Mouse (Mus musculus): ENCODE measurements around the gene Sema4a. TPM values are rescaled to one million over a fixed set of nuclear protein-coding genes. Genes with fewer than 3 reads are reported as not detected.
"Not testable (repeated sequence)": the region's sequence is repeated elsewhere in the genome, so short reads cannot be mapped to it uniquely, and the experiment has no call there.

The Sema4a gene
- total RNA-seq, 2 experiments from 2014 or later = 11.5 to 15.5 TPM

DNA sequence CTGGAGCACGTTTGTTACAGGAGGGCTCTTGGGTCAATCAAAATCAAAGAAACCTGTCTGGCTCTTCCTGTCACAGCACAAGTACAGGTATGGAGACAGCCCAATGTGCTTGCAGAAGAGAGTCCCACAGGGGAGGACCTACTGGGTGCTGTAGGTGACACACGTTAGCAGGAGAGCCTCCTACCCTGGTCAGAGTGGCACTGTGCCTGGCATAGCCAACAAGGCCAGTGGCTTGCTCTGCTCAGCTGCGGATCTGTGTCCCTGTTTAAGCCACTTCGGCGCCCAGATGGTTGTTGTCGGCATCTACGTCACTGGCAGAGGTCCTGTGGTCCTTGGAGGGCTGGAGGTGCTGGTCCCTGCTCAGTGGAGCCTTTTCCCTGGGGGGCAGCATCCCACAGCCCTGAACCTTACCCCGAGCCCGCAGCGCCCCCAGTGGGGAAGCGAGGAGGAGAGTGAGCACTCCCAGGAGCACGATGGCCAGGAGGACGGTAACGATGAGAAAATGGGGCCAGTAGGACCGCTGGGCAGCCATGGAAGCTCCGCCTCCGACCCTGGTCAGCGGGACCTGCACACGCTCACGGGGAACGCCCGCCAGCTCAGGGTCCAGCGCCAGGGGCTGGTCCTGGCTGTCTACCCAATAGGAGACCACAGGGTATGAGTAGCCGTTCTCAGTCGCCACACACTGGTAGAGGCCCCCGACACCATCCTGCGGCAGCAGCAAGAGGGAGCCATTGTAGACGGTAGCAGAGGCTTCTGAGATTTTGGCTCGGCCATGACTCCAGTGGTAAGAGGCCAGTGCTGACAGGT is 24.4 kb downstream of the Sema4a start:
- peak; percentile 37 to 46 for DNase-seq (ENCODE audit: low spot score in 2 of 2)

DNA sequence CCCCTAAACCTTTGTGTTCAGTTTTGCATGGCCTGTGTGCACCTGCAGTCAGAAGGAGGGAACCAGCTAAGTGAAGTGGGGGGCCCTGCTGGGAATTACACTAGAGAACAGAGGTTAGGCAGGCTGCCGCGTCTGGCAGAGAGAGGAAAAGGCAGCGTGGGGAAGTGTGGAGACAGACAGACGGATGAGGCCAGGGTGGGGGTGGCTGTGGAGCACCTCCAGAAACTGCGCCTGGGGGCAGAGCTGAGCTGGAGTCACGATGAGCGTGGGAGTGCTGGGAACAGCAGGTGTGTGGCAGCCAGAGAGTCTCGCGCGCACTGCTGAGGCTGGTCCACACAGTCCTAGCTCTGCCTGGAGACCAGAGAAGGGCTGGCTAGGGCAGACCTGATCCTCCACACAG is 25.5 kb downstream of the Sema4a start:
- DNase-seq (ENCODE audit: low spot score in 2 of 2) = no peak

GRCm38 (mm10) chr3:88428639-88429038 is 32.3 kb downstream of the Sema4a start:
- DNase-seq (ENCODE audit: low spot score in 2 of 2) = not testable (repeated sequence)

DNA sequence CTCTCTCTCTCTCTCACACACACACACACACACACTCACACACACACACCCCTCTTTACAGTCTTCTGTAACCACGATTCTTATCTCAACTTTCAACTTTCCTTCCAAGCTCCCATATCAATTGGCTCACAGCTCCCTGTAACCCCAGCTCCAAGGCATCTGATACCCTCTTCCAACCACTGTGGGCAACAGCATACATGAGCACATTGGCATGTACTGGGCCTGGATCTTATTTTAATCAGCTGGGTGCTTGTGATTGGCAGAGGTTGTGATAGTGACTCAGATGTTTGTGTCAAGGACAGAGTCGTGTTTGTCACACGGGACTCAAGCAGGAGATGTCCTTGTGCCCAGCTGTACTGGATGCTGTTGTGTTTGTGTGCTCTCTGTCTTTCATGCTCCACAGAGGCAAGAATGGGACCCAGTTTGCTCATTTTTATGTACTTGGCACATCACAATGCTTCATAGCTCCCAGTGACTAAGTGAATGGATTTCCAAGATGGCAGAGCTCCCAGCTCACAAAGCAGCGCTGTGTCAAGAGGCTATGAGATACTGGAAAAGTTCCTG is 33.6 kb downstream of the Sema4a start:
- no peak for DNase-seq (ENCODE audit: low spot score in 2 of 2)

GRCm38 (mm10) chr3:88425708-88426420 is 35.1 kb downstream of the Sema4a start:
- no peak for DNase-seq (ENCODE audit: low spot score in 2 of 2)

DNA sequence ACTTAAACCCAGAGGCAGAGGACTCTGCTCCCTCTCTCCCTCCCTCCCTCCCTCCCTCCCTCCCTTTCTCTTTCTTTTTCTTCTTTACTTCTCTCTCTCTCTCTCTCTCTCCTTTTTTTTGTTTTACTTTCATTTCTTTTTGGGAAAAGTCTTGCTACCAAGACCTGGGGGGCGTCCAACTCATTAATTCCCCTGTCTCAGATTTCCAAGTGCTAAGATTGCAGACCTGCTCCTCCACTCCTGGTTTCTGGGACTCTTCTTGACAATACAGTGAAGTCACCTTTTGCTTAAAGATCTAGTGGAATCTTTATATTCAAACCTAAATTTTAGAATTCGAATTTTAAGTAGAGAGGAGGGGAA is 35.7 kb downstream of the Sema4a start:
- DNase-seq (ENCODE audit: low spot score in 2 of 2) = no peak

DNA sequence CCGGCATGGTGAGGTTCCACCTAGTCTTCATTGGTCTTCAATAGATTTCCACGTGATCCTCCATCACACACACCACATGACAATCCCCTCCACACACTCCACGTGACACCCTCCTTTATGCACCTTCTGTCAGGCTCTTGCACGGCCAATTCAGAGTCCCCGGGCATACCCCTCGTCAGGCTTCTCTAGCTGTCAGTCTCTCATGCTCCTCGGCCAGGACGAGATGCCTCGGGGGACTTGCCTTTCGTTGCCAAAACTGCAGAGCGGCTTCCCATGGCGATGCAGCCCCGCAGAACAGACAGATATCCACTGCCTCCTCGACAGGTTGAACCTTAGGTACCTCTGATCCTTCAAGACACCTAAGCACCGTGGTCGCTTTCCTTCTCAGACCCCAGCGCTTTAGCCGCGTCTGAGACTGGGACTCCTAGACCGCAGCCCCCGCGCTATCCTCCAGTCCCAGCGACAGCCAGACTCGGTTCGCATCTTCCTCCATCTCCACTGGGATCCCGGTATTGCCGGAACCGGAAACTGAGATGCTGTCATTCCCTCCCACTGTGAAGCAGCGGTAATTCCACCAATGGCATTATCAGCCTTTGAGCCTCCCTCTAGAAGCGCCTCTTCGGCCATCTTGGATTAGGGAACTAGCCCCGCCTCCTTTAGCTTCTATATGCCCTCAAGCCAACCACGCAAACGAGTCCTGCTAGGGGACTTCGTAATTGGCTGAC is 36.2 kb downstream of the Sema4a start, which contains the start of gene Slc25a44:
Gene Slc25a44, minus strand, starts transcription at position 535 of the 725 bp plus-strand sequence.
- peak; percentile 63 to 83 for DNase-seq (ENCODE audit: low spot score in 2 of 2)

DNA sequence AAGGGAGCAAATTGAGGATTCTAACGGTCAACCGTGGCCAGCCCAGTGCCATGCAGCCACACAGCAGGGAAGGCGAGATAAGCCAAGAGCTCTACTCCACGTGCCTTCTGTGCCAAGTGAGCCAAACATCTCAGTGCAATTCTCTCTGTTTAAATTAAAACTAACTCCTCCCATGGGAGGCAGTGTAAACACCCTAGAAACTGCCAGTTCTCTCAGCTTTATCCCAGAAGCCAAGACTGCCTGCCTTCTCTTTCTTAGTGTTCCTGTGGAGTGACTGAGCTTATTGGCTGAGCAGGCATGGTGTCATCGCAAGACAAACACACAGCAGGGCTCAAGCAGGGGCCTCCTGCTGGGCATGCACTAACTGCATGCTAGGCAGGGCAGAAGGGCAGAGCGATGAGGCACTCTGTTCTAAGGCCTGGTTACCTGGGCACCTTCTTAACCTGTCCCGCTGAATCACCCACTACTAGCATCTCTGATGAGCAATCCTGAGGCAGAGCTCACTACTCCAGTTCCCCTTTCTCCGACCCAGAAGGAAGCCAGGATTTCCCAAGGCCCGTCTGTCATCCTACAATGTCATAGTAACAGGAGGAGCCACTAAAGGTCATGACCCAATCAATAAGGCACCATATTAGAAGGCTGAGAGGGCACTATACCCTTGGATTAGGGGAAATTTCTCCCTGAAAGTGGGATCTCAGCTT is 38.8 kb downstream of the Sema4a start:
- DNase-seq (ENCODE audit: low spot score in 2 of 2) = no peak

DNA sequence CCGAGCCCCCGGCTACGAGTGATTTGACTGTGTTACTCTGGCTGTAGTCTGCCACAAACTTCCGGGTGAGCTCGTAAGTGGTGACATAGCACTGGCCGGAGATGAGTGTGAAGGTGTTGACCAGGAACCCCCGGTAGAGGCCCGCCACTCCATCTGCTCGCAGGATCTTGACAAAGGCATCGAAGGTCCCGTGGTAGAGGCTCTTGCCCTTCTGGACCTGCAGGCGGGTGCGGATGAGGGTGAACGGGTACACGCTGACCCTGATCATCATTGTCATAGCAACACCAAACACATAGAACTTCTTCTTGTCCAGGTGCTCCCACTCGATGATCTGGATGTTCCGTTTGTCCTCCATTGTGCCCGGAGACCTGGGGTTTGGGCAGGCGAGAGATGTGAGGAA is 40.2 kb downstream of the Sema4a start:
- no peak for DNase-seq (ENCODE audit: low spot score in 2 of 2)

- DNase-seq (ENCODE audit: low spot score in 2 of 2) = no peak
These were observed 43.0 kb downstream of the Sema4a start for GRCm38 (mm10) chr3:88418016-88418415.

GRCm38 (mm10) chr3:88415668-88416067 is 45.3 kb downstream of the Sema4a start:
- no peak for DNase-seq (ENCODE audit: low spot score in 2 of 2)

GRCm38 (mm10) chr3:88412636-88413035 is 48.3 kb downstream of the Sema4a start:
- DNase-seq (ENCODE audit: low spot score in 2 of 2) = no peak

- DNase-seq (ENCODE audit: low spot score in 2 of 2) = no peak
These were observed 49.3 kb downstream of the Sema4a start for GRCm38 (mm10) chr3:88411681-88412080.

- no peak for DNase-seq (ENCODE audit: low spot score in 2 of 2)
These were observed 50.3 kb downstream of the Sema4a start for GRCm38 (mm10) chr3:88410645-88411031.

DNA sequence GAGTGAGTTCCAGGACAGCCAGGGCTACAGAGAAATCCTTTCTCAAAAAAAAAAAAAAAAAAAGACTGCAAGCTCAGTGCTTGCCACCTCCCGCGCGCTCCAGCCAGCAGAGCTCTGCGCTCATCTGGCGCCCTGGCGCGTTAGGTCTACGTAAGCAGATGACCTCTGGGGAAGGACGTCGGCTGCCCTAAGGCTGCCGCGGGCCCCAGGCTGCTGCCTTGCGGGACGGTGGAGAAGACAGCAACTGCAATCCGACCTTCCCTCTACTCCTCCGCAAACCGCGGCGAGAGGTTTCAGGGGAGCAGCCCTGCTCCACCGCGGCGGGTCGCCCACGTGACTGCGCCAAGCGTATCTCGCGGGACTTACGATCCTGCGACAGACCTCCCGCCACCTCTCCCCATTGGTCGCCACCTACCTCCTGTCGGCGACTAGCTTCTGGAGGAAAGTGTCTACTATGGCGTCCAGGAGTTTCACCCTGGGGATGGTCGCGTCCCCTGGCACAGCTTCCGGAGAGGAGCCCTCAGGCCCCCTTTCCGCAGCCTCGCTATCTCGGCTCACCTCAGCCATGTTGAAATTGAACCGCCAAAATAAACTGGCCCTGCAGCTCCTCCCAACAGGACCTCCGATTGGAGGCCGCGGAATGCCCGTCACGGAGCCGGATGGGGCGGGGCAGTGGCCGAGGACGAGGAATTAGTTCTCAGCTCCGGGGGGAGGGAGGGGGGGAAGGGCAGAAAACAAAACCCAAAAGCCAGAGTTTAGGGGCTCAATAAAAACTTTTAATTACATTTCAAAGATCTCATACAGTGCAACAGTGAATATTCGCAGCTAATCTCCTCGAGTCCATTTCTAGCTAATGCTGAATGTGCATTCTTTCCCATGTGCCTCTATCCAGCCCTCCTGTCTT is 51.0 kb downstream of the Sema4a start, which contains the start of gene Pmf1:
Gene Pmf1, minus strand, starts transcription at position 591 of the 904 bp plus-strand sequence.
- DNase-seq (ENCODE audit: low spot score in 2 of 2) = peak; percentile 84 to 86

GRCm38 (mm10) chr3:88408953-88409352 is 52.0 kb downstream of the Sema4a start:
- DNase-seq (ENCODE audit: low spot score in 2 of 2) = no peak

DNA sequence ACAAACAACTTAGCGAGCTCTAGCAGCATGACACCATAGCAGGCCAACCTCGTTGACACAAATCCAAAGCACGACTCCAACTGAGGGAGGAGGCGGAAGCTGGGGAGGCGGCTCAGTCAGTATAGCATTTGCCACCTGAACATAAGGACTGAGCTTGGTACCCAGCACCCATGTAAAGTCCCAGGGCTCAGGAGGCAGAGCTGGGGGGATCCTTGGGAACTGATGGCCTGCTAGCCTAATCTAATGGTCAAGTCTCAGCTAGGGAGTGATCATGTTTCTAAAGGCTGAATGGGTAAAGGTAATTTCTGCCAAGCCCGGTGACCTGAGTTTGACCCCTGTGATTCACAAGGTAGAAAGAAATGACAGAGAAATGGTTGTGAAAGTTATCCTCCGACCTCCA is 53.5 kb downstream of the Sema4a start:
- DNase-seq (ENCODE audit: low spot score in 2 of 2) = no peak

DNA sequence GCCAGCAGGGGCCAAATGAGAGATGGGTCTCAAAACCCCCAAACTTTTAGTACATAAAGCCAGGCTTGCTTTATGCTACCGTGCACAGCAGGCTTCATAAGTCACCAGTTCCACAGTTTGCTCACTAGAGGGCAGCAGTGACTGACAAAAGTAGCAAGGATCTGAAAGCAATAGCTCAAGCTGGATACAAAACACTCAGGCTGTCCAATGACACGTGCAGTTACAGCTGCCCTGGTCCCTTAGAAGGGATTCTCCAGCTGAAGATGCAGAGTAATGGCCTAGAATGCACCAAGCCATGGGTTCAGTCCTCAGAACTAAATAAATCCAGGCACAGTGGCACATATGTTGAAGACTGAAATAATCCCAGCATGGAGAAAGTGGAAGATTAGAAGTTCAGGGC is 53.9 kb downstream of the Sema4a start:
- DNase-seq (ENCODE audit: low spot score in 2 of 2) = peak in 1 of 2 experiments; percentile 34

GRCm38 (mm10) chr3:88403522-88404230 is 57.3 kb downstream of the Sema4a start:
- no peak for DNase-seq (ENCODE audit: low spot score in 2 of 2)

Data from adrenal gland, postnatal 4 days (tissue).